Mouse (Mus musculus): ENCODE results near the gene Srgn. TPM values are rescaled to one million over a fixed set of nuclear protein-coding genes. Genes with fewer than 3 reads are reported as not detected.
"Not testable (repeated sequence)": the region's sequence is repeated elsewhere in the genome, so short reads cannot be mapped to it uniquely, and the experiment has no call there.

The Srgn gene
- total and polyA plus RNA-seq, 2 experiments from 2014 or later, result 15.5 to 19.3 TPM

- no peak overlapping the region for H3K9ac ChIP-seq (replicated peaks; ENCODE audit: low read length, poor library complexity, severe bottlenecking)
- no peaks in the 10 kb centered on the region for H3K36me3 ChIP-seq (ENCODE audit: insufficient read depth, low read length)
- no peak for TF ChIP-seq CTCF (IDR thresholded peaks at IDR 0.05)
- no peak for DNase-seq (ENCODE audit: low spot score)
- H3K27ac ChIP-seq (ENCODE audit: low read depth, low read length), result no peak overlapping the region
- no peak overlapping the region for H3K4me2 ChIP-seq (ENCODE audit: low read depth, low read length, poor library complexity, severe bottlenecking)
- 90% methylated on average over 9 of the region's 9 CpGs for WGBS
- H3K27me3 ChIP-seq (ENCODE audit: insufficient read depth, low read length), result no peaks in the 10 kb centered on the region
- no peak for ATAC-seq (ENCODE audit: low FRiP score)
- no peaks in the 10 kb centered on the region for H3K9me3 ChIP-seq (ENCODE audit: low read length)
- no peaks in the 10 kb centered on the region for H3K4me1 ChIP-seq (ENCODE audit: insufficient read depth, low read length)
- H3K4me3 ChIP-seq (ENCODE audit: low read depth, low read length), result no peak overlapping the region
These were observed 26.2 kb downstream of the Srgn start for GRCm38 (mm10) chr10:62500916-62501615.

- Histone ChIP-seq H3K4me3 (ENCODE audit: low read depth, low read length) (peak overlapping the region; percentile 14; the same call in 1 of the 2 replicates), H3K27ac (ENCODE audit: low read depth, low read length) (no peak overlapping the region), H3K4me2 (ENCODE audit: low read depth, low read length, poor library complexity, severe bottlenecking) (peak overlapping the region; percentile 31), H3K9ac (replicated peaks; ENCODE audit: low read length, poor library complexity, severe bottlenecking) (no peak overlapping the region), H3K27me3 (ENCODE audit: insufficient read depth, low read length) (no peaks in the 10 kb centered on the region), H3K4me1 (ENCODE audit: insufficient read depth, low read length) (no peaks in the 10 kb centered on the region), H3K9me3 (ENCODE audit: low read length) (no peaks in the 10 kb centered on the region), H3K36me3 (ENCODE audit: insufficient read depth, low read length) (no peaks in the 10 kb centered on the region)
- WGBS, result 22% methylated on average over 15 of the region's 15 CpGs
- TF ChIP-seq CTCF (IDR thresholded peaks at IDR 0.05), result peak; percentile 94
- DNase-seq (ENCODE audit: low spot score) (peak; percentile 79), ATAC-seq (ENCODE audit: low FRiP score) (peak; percentile 38; the same call in 1 of the 2 replicates)
These were observed 26.9 kb downstream of the Srgn start for GRCm38 (mm10) chr10:62500088-62500915.

DNA sequence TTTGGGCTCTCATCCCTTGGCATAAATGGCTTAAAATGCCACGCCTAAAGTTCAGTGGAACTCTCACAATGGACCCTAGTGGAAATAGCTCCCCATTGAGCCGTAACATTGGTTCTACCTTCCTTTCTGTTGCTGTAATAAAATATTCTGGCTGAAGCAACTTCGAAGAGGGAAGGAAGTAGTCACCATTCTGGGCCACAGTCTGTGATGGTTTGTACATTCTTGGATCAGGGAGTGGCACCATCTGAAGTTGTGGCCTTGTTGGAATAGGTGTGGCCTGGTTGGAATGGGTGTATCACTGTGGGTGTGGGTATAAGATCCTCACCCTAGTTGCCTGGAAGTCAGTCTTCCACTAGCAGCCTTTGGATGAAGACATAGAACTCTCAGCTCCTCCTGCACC, 35.6 kb downstream of the Srgn start:
- H3K27me3 ChIP-seq (ENCODE audit: insufficient read depth, low read length); H3K36me3 ChIP-seq (ENCODE audit: insufficient read depth, low read length); H3K4me1 ChIP-seq (ENCODE audit: insufficient read depth, low read length); H3K4me3 ChIP-seq (ENCODE audit: low read depth, low read length); ATAC-seq (ENCODE audit: low FRiP score); DNase-seq (ENCODE audit: low spot score); H3K27ac ChIP-seq (ENCODE audit: low read depth, low read length); H3K4me2 ChIP-seq (ENCODE audit: low read depth, low read length, poor library complexity, severe bottlenecking); H3K9me3 ChIP-seq (ENCODE audit: low read length); H3K9ac ChIP-seq (replicated peaks; ENCODE audit: low read length, poor library complexity, severe bottlenecking): not testable (repeated sequence)
- WGBS, result 83% methylated on average over 3 of the region's 3 CpGs

DNA sequence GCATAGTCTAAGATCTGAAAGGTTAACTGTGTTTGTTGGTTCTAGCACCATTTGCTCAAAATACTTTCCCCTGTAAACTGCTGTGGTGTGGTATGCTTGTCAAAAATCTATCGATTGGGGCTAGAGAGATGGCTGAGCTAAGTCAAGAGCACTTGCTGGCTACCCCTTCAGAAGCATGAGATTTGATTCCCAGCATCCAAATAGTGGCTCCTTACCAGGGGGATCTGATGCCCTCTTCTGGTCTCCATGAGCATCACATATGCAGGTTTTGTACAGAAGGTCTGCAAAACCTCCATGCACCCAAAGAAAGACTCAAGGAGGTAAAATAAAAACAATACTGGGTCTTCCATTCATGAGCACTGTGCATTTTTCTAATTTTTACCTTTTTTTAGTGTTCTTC, 39.0 kb downstream of the Srgn start:
- ATAC-seq (ENCODE audit: low FRiP score), result no peak
- H3K4me2 ChIP-seq (ENCODE audit: low read depth, low read length, poor library complexity, severe bottlenecking), result no peak overlapping the region
- H3K27me3 ChIP-seq (ENCODE audit: insufficient read depth, low read length), result no peaks in the 10 kb centered on the region
- no peaks in the 10 kb centered on the region for H3K9me3 ChIP-seq (ENCODE audit: low read length)
- no peak overlapping the region for H3K9ac ChIP-seq (replicated peaks; ENCODE audit: low read length, poor library complexity, severe bottlenecking)
- no peak overlapping the region for H3K27ac ChIP-seq (ENCODE audit: low read depth, low read length)
- no peak overlapping the region for H3K4me3 ChIP-seq (ENCODE audit: low read depth, low read length)
- no peaks in the 10 kb centered on the region for H3K36me3 ChIP-seq (ENCODE audit: insufficient read depth, low read length)
- H3K4me1 ChIP-seq (ENCODE audit: insufficient read depth, low read length), result no peaks in the 10 kb centered on the region
- DNase-seq (ENCODE audit: low spot score), result peak; percentile 70
- WGBS, result 16% methylated on average over 1 of the region's 1 CpGs
- TF ChIP-seq CTCF (IDR thresholded peaks at IDR 0.05), result peak; percentile 77

DNA sequence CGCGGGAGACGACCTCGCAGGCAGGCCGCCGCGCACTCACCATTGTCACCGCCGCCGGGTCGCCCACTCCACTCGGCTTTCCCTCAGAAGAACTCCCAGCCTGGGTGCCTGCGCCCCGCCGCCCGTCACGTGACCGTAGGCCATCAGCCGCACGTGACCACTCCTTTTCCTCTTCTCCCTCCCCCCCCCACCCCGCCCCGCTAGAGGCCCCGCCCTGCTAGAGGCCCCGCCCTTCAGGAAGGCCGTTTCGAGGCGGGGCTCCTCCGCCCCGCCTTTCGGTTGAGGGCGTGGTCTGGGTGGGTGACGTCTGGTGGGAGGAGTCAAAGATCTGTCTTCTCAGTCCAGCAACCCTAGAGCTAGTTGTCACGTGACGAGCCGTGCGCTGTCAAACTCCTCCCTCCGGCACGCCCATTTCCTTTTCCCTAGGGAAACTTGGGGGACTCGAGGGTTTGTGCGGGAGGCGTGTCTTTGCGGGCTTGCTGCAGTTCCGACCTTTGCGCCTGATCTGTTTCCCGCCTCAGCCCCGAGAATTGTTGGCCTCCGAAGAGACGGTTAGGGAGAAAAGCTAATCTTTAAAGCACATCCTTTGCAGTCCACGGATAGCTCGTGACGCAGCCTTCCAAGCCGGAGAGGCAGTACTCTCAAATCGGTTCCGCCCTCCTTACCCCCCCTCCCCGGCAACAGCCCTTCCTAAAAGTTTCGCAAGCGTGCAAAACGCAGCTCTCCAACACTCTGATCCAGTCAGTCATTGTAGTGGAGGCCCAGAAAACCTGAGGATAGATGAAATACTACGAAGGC, 40.4 kb downstream of the Srgn start, which contains the start of gene Vps26a:
TSS of gene Vps26a (minus strand) at position 188 of the 798 bp plus-strand sequence.
- H3K27ac ChIP-seq (ENCODE audit: low read depth, low read length), result peak within 1 kb of the TSS; percentile 84

More for the DNA sequence above, 40.4 kb downstream of the Srgn start, which contains the start of gene Vps26a:
- DNase-seq (ENCODE audit: low spot score), result peak; percentile 99
- Histone ChIP-seq H3K4me3 (ENCODE audit: low read depth, low read length) (peak within 1 kb of the TSS; percentile 94), H3K9me3 (ENCODE audit: low read length) (no peaks in the 10 kb centered on the region), H3K9ac (replicated peaks; ENCODE audit: low read length, poor library complexity, severe bottlenecking) (peak within 1 kb of the TSS; percentile 92), H3K4me1 (ENCODE audit: insufficient read depth, low read length) (no peaks in the 10 kb centered on the region), H3K4me2 (ENCODE audit: low read depth, low read length, poor library complexity, severe bottlenecking) (peak within 1 kb of the TSS; percentile 73), H3K27me3 (ENCODE audit: insufficient read depth, low read length) (no peaks in the 10 kb centered on the region), H3K36me3 (ENCODE audit: insufficient read depth, low read length) (no peaks in the 10 kb centered on the region)
- ATAC-seq (ENCODE audit: low FRiP score), result peak; percentile 90
- no peak for TF ChIP-seq CTCF (IDR thresholded peaks at IDR 0.05)
- WGBS, result 0% methylated on average over 42 of the region's 59 CpGs

Measured in midbrain, postnatal 0 days (tissue).